Mouse (Mus musculus) forebrain, embryonic 10.5 days (tissue): ENCODE measurements around the gene Fam131b. TPM values are rescaled to one million over a fixed set of nuclear protein-coding genes. Genes with fewer than 3 reads are reported as not detected.
A peak's percentile ranks its signal among the peaks of the same experiment; 100 is the strongest.

Source experiments
- DNase-seq: peaks from one replicate; pipeline ENCODE4 v3.0.0-alpha.2; 2017; ENCODE audit warnings: low spot score; ENCODE audit errors: extremely low spot score
- H3K27ac ChIP-seq: fragments of 300-500 bp; sonication (generic); 2 replicates; pipeline ENCODE4 v1.5.1; 2016; ENCODE audit warnings: mild to moderate bottlenecking
- H3K27me3 ChIP-seq: fragments of 300-500 bp; sonication (generic); 2 replicates; pipeline ENCODE4 v1.6.1; 2016; ENCODE audit warnings: mild to moderate bottlenecking; ENCODE audit not compliant: poor library complexity, severe bottlenecking
- H3K36me3 ChIP-seq: fragments of 300-500 bp; sonication (generic); replicated peaks from 2 replicates; pipeline ENCODE4 v1.6.1; 2016; ENCODE audit warnings: mild to moderate bottlenecking, moderate library complexity
- H3K4me1 ChIP-seq: fragments of 300-500 bp; sonication (generic); 2 replicates; pipeline ENCODE4 v1.6.1; 2016
- H3K4me3 ChIP-seq: fragments of 300-500 bp; sonication (generic); 2 replicates; pipeline ENCODE4 v1.5.1; 2016; ENCODE audit warnings: mild to moderate bottlenecking, moderate library complexity
- H3K9me3 ChIP-seq: fragments of 300-500 bp; sonication (generic); 2 replicates; pipeline ENCODE4 v1.6.1; 2016; ENCODE audit warnings: mild to moderate bottlenecking, moderate library complexity
- WGBS: fragments of 180-500 bp; shearing (Covaris S2); methylation state at CpG from one replicate; pipeline ENCODE4 v1.1.7; 2016; 5-methylcytosine and 5-hydroxymethylcytosine counted together
- polyA plus RNA-seq: library from polyadenylated mRNA; unstranded; fragments of >200 nt; fragmentation: Nextera tagmentation; extraction: Ambion mirVana; gene quantifications from 2 replicates; pipeline ENCODE4 v1.2.1, GENCODE M21; 2016

Fam131b gene
- polyA plus RNA-seq, 1 experiment from 2014 or later, result 1.5 TPM

- no peaks in the 10 kb centered on the region for H3K27me3 ChIP-seq
- no peak overlapping the region for H3K4me3 ChIP-seq
- no peaks in the 10 kb centered on the region for H3K36me3 ChIP-seq
- no peak for DNase-seq
- 89% methylated on average over 2 of the region's 2 CpGs for WGBS
- no peaks in the 10 kb centered on the region for H3K4me1 ChIP-seq
- no peak overlapping the region for H3K27ac ChIP-seq
- H3K9me3 ChIP-seq, result no peaks in the 10 kb centered on the region
Measured at GRCm38 (mm10) chr6:42339189-42339588, 14.7 kb upstream of the Fam131b start.

GRCm38 (mm10) chr6:42330946-42331345 is 6.5 kb upstream of the Fam131b start:
- WGBS, result 88% methylated on average over 3 of the region's 3 CpGs
- Histone ChIP-seq H3K4me3 (no peak overlapping the region), H3K9me3 (no peaks in the 10 kb centered on the region), H3K27ac (no peak overlapping the region), H3K4me1 (no peaks in the 10 kb centered on the region), H3K27me3 (no peaks in the 10 kb centered on the region), H3K36me3 (no peaks in the 10 kb centered on the region)
- no peak for DNase-seq

- WGBS, result 74% methylated on average over 3 of the region's 3 CpGs
- Histone ChIP-seq H3K4me3 (no peak overlapping the region), H3K27me3 (no peaks in the 10 kb centered on the region), H3K27ac (no peak overlapping the region), H3K4me1 (peaks cover 4% of the 10 kb centered on the region; the same call in 1 of the 2 replicates), H3K9me3 (no peaks in the 10 kb centered on the region), H3K36me3 (no peaks in the 10 kb centered on the region)
- no peak for DNase-seq
Measured at GRCm38 (mm10) chr6:42330216-42330615, 5.8 kb upstream of the Fam131b start.

- no peak overlapping the region for H3K27ac ChIP-seq
- WGBS, result 79% methylated on average over 3 of the region's 3 CpGs
- no peak overlapping the region for H3K4me3 ChIP-seq
- H3K4me1 ChIP-seq, result peaks cover 16% of the 10 kb centered on the region
- H3K36me3 ChIP-seq, result no peaks in the 10 kb centered on the region
- H3K27me3 ChIP-seq, result peaks cover 12% of the 10 kb centered on the region
- DNase-seq, result no peak
- H3K9me3 ChIP-seq, result no peaks in the 10 kb centered on the region
Measured at GRCm38 (mm10) chr6:42328757-42329156, 4.3 kb upstream of the Fam131b start.

GRCm38 (mm10) chr6:42326509-42326908 is 2.1 kb upstream of the Fam131b start:
- Histone ChIP-seq H3K4me3 (no peak overlapping the region), H3K36me3 (no peaks in the 10 kb centered on the region; the same call in 1 of the 2 replicates), H3K27ac (no peak overlapping the region), H3K4me1 (peaks cover 26% of the 10 kb centered on the region), H3K27me3 (peaks cover 34% of the 10 kb centered on the region), H3K9me3 (no peaks in the 10 kb centered on the region)
- DNase-seq, result no peak
- WGBS, result 95% methylated on average over 3 of the region's 3 CpGs

- 2% methylated on average over 7 of the region's 7 CpGs for WGBS
Measured at GRCm38 (mm10) chr6:42325268-42325609, 796 bp upstream of the Fam131b start.

GRCm38 (mm10) chr6:42324067-42324481 is 369 bp downstream of the Fam131b start:
- Histone ChIP-seq H3K9me3 (no peaks in the 10 kb centered on the region), H3K4me1 (peaks cover 26% of the 10 kb centered on the region), H3K27me3 (peaks cover 44% of the 10 kb centered on the region), H3K36me3 (peaks cover 3% of the 10 kb centered on the region; the same call in 1 of the 2 replicates), H3K27ac (peak overlapping the region; percentile 93), H3K4me3 (peak overlapping the region; percentile 83)
- peak; percentile 44 for DNase-seq
- WGBS, result 0% methylated on average over 25 of the region's 32 CpGs

More at GRCm38 (mm10) chr6:42325268-42325609, 796 bp upstream of the Fam131b start:
- Histone ChIP-seq H3K27me3 (peaks cover 44% of the 10 kb centered on the region), H3K36me3 (peaks cover 3% of the 10 kb centered on the region; the same call in 1 of the 2 replicates), H3K4me1 (peaks cover 26% of the 10 kb centered on the region), H3K4me3 (peak overlapping the region; percentile 83), H3K27ac (peak overlapping the region; percentile 93), H3K9me3 (no peaks in the 10 kb centered on the region)
- DNase-seq, result peak; percentile 85

- H3K36me3 ChIP-seq, result peaks cover 7% of the 10 kb centered on the region
- WGBS, result under 1% methylated on average over 28 of the region's 28 CpGs
- peak; percentile 22 for DNase-seq
- H3K9me3 ChIP-seq, result no peaks in the 10 kb centered on the region
- peaks cover 44% of the 10 kb centered on the region for H3K27me3 ChIP-seq
- H3K4me3 ChIP-seq, result peak overlapping the region; percentile 83
- H3K4me1 ChIP-seq, result peaks cover 26% of the 10 kb centered on the region
- H3K27ac ChIP-seq, result peak overlapping the region; percentile 93
Measured at GRCm38 (mm10) chr6:42323371-42324066, 924 bp downstream of the Fam131b start.

- Histone ChIP-seq H3K4me1 (peaks cover 6% of the 10 kb centered on the region), H3K27ac (no peak overlapping the region), H3K36me3 (peaks cover 46% of the 10 kb centered on the region), H3K4me3 (no peak overlapping the region), H3K9me3 (no peaks in the 10 kb centered on the region), H3K27me3 (peaks cover 28% of the 10 kb centered on the region)
- DNase-seq, result no peak
- WGBS, result 86% methylated on average over 4 of the region's 4 CpGs
Measured at GRCm38 (mm10) chr6:42318293-42318692, 6.2 kb downstream of the Fam131b start.

GRCm38 (mm10) chr6:42310427-42311053 is 13.9 kb downstream of the Fam131b start:
- H3K4me1 ChIP-seq, result no peaks in the 10 kb centered on the region
- 88% methylated on average over 2 of the region's 2 CpGs for WGBS
- no peaks in the 10 kb centered on the region for H3K27me3 ChIP-seq
- H3K9me3 ChIP-seq, result no peaks in the 10 kb centered on the region
- H3K27ac ChIP-seq, result no peak overlapping the region
- no peak overlapping the region for H3K4me3 ChIP-seq
- no peak for DNase-seq
- H3K36me3 ChIP-seq, result peaks cover 85% of the 10 kb centered on the region

- Histone ChIP-seq H3K9me3 (no peaks in the 10 kb centered on the region), H3K36me3 (peaks cover 90% of the 10 kb centered on the region), H3K4me1 (no peaks in the 10 kb centered on the region), H3K4me3 (no peak overlapping the region), H3K27ac (no peak overlapping the region), H3K27me3 (no peaks in the 10 kb centered on the region)
- 55% methylated on average over 8 of the region's 8 CpGs for WGBS
- no peak for DNase-seq
Measured at GRCm38 (mm10) chr6:42309816-42310378, 14.5 kb downstream of the Fam131b start.

- 95% methylated on average over 5 of the region's 5 CpGs for WGBS
- Histone ChIP-seq H3K27ac (no peak overlapping the region), H3K4me1 (no peaks in the 10 kb centered on the region), H3K9me3 (no peaks in the 10 kb centered on the region), H3K27me3 (no peaks in the 10 kb centered on the region), H3K36me3 (peaks cover 74% of the 10 kb centered on the region), H3K4me3 (no peak overlapping the region)
- no peak for DNase-seq
Measured at GRCm38 (mm10) chr6:42299362-42299761, 25.1 kb downstream of the Fam131b start.

- no peak for DNase-seq
- 85% methylated on average over 3 of the region's 3 CpGs for WGBS
- H3K36me3 ChIP-seq, result peaks cover 92% of the 10 kb centered on the region
Measured at GRCm38 (mm10) chr6:42295549-42296094, 28.8 kb downstream of the Fam131b start.

More at GRCm38 (mm10) chr6:42295549-42296094, 28.8 kb downstream of the Fam131b start:
- Histone ChIP-seq H3K4me1 (no peaks in the 10 kb centered on the region), H3K27me3 (no peaks in the 10 kb centered on the region), H3K27ac (no peak overlapping the region), H3K4me3 (no peak overlapping the region), H3K9me3 (no peaks in the 10 kb centered on the region)
